Mouse (Mus musculus) megakaryocyte, embryonic 14.5 days (primary cell): ENCODE results near the gene Tmem107.

ENCODE experiments used
- FLI1 ChIP-seq: IDR thresholded peaks from 2 replicates; pipeline ENCODE4 v1.6.1; 2012; ENCODE audit warnings: low read length, inconsistent platforms, mixed read lengths
- GATA1 ChIP-seq: IDR thresholded peaks from 3 replicates; pipeline ENCODE4 v1.6.1; 2012; ENCODE audit warnings: mixed read lengths, low read length, inconsistent platforms, borderline replicate concordance

DNA sequence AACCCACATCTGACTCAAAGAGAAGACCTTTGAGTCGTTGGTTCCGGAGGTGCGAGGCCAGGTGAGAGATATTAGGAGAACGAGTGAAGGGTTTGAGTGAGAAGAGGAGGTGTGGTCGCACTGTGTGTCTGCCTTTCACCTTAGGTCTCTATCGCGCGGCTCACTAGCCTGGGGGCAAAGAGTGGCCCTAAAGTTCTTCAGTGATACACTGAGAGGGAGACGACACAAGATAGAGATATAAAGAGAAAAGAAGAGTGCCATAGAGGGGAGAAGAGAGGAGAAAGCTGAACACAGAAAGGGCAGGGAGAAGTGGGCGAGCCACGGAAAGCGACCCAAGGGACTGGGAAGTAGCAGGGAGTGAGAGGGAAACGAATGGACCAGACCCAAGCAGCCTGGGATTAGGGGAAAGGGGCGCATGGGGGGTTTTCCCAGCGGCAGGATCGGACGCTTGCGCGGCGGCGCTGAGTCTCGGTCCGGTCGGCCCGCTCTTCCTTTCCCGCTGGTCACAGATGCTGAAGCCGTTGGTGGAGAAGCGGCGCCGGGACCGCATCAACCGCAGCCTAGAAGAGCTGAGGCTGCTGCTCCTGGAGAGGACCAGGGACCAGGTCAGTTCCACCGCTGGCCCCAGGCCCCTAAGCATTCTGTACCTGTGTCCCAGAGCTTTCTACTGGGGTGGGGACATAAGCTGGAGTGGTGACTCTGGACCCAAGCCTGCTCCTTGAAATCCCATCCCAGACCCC is 50.6 kb downstream of the Tmem107 start:
- TF ChIP-seq GATA1: no peak
- TF ChIP-seq FLI1: no peak
